In the genomic region with DNA sequence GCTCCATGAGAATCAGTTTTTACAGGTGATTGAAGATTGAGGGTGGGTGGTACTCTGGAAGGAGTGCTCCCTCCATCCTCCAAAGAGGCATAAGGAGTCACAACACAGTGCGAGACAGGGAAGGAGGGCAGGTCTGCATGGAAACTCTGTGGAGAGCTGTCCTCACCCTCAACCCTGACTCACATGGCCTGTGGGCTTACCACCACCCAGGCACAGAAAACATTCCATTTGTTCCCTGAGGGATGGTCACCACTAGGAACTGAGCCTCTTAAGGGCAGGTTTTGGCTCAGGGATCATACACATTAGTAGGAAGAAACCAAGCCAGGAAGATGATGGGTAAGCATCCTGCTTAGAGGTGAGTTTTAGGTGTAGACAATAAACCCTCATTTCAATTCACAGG, we compare ENCODE assay signal across 24 mouse cellular contexts.
"Had no signal": no experiment of that assay in that cellular context is flagged by ENCODE, and none has a peak within 500 bp of the region (broad histone marks: within the 10 kb centered on the region; RNA-seq: fewer than 3 reads in every experiment).

No protein-coding gene starts in this region.

- ATAC-seq: hindbrain, postnatal 0 days; intestine, embryonic 16.5 days had no signal

- H3K27me3 ChIP-seq: heart, embryonic 13.5 days; heart, embryonic 15.5 days; limb, embryonic 12.5 days; liver, embryonic 13.5 days; liver, embryonic 15.5 days had no signal

- H3K36me3 ChIP-seq: heart, embryonic 13.5 days; heart, embryonic 15.5 days; limb, embryonic 10.5 days; limb, embryonic 12.5 days; liver, embryonic 13.5 days; liver, embryonic 15.5 days had no signal

- H3K9me3 ChIP-seq: heart, embryonic 13.5 days; heart, embryonic 15.5 days; limb, embryonic 10.5 days; limb, embryonic 12.5 days; liver, embryonic 13.5 days; liver, embryonic 15.5 days had no signal

- H3K4me2 ChIP-seq: heart, embryonic 11.5 days; heart, embryonic 13.5 days; heart, embryonic 15.5 days; hindbrain, embryonic 14.5 days; limb, embryonic 12.5 days; liver, embryonic 11.5 days; liver, embryonic 13.5 days; liver, embryonic 15.5 days had no signal

- H3K4me3 ChIP-seq: heart, adult 2 months; heart, embryonic 13.5 days; heart, embryonic 15.5 days; layer of hippocampus, adult 2 months; left cerebral cortex, adult 2 months; limb, embryonic 10.5 days; limb, embryonic 12.5 days; liver, embryonic 13.5 days; liver, embryonic 15.5 days had no signal

- H3K4me1 ChIP-seq: liver, embryonic 15.5 days had no signal

- H3K9ac ChIP-seq: heart, embryonic 13.5 days; heart, embryonic 15.5 days; hindbrain, embryonic 14.5 days; limb, embryonic 12.5 days; liver, embryonic 13.5 days; liver, embryonic 15.5 days had no signal

- DNase-seq: gastrocnemius, postnatal 14 days; gastrocnemius, postnatal 36 days; heart, adult 2 months; heart, postnatal 36 days; kidney, adult 11 months; kidney, adult 8-10 months; kidney, postnatal 10 days; kidney, postnatal 25 days; kidney, postnatal 4 days; liver; liver, embryonic 13.5 days; lung, adult 18-20 months had no signal

- H3K27ac ChIP-seq: heart, embryonic 13.5 days; heart, embryonic 15.5 days; hindbrain, embryonic 14.5 days; hindbrain, postnatal 0 days; layer of hippocampus, adult 2 months; left cerebral cortex, adult 2 months; limb, embryonic 10.5 days; limb, embryonic 12.5 days; liver, embryonic 13.5 days; liver, embryonic 15.5 days had no signal
